Mouse (Mus musculus) stomach, embryonic 15.5 days (tissue): ENCODE data around the gene Psmb1. TPM values are rescaled to one million over a fixed set of nuclear protein-coding genes. Genes with fewer than 3 reads are reported as not detected.
"Not testable (repeated sequence)": the region's sequence is repeated elsewhere in the genome, so short reads cannot be mapped to it uniquely, and the experiment has no call there.

Experiments
- ATAC-seq: fragments of 200-750 bp; cut with Nextera tagmentation; 2 replicates; pipeline ENCODE4 v1.8.0; 2017; ENCODE audit warnings: low read depth, moderate number of reproducible peaks, moderate TSS enrichment; ENCODE audit not compliant: insufficient read depth, low FRiP score
- H3K27ac ChIP-seq: fragments of 300-500 bp; sonication (generic); 2 replicates; pipeline ENCODE4 v1.5.1; 2015; ENCODE audit warnings: mild to moderate bottlenecking, inconsistent platforms
- H3K27me3 ChIP-seq: fragments of 300-500 bp; sonication (generic); replicated peaks from 2 replicates; pipeline ENCODE4 v1.6.1; 2015; ENCODE audit warnings: inconsistent platforms
- H3K36me3 ChIP-seq: fragments of 300-500 bp; sonication (generic); 2 replicates; pipeline ENCODE4 v1.6.1; 2015; ENCODE audit warnings: inconsistent platforms
- H3K4me1 ChIP-seq: fragments of 300-500 bp; sonication (generic); 2 replicates; pipeline ENCODE4 v1.6.1; 2015; ENCODE audit warnings: inconsistent platforms
- H3K4me2 ChIP-seq: fragments of 300-500 bp; sonication (generic); 2 replicates; pipeline ENCODE4 v1.6.1; 2015; ENCODE audit warnings: mild to moderate bottlenecking, inconsistent platforms
- H3K4me3 ChIP-seq: fragments of 300-500 bp; sonication (generic); replicated peaks from 2 replicates; pipeline ENCODE4 v1.5.1; 2015; ENCODE audit warnings: inconsistent platforms
- H3K9ac ChIP-seq: fragments of 300-500 bp; sonication (generic); 2 replicates; pipeline ENCODE4 v1.6.1; 2015; ENCODE audit warnings: inconsistent platforms
- H3K9me3 ChIP-seq: fragments of 300-500 bp; sonication (generic); 2 replicates; pipeline ENCODE4 v1.6.1; 2016; ENCODE audit warnings: inconsistent platforms
- WGBS: fragments of 180-500 bp; shearing (Covaris S2); methylation state at CpG from one replicate; pipeline ENCODE4 v1.1.7; 2015; 5-methylcytosine and 5-hydroxymethylcytosine counted together
- polyA plus RNA-seq: library from polyadenylated mRNA; unstranded; fragments of >200 nt; fragmentation: Nextera tagmentation; extraction: Ambion mirVana; gene quantifications from 2 replicates; pipeline ENCODE4 v1.2.1, GENCODE M21; 2015

The Psmb1 gene
- 248 and 249 TPM in 2 replicates for polyA plus RNA-seq

GRCm38 (mm10) chr17:15499656-15500394 lies at the start of gene Psmb1, which contains the start of gene Tbp:
TSS of gene Psmb1 (minus strand) at chr17:15499751.
TSS of gene Tbp (plus strand) at chr17:15499888.
- H3K4me3 ChIP-seq, result peak within 1 kb of the TSS; percentile 99
- H3K27ac ChIP-seq, result peak within 1 kb of the TSS; percentile 96
- no peaks in the 10 kb centered on the region for H3K27me3 ChIP-seq
- peaks cover 8% of the 10 kb centered on the region for H3K36me3 ChIP-seq
- no peaks in the 10 kb centered on the region for H3K9me3 ChIP-seq
- H3K4me2 ChIP-seq, result peak within 1 kb of the TSS; percentile 81
- peaks cover 13% of the 10 kb centered on the region for H3K4me1 ChIP-seq
- under 1% methylated on average over 63 of the region's 63 CpGs for WGBS
- H3K9ac ChIP-seq, result peak within 1 kb of the TSS; percentile 80; the same call in 1 of the 2 replicates
- ATAC-seq, result peak; percentile 92

DNA sequence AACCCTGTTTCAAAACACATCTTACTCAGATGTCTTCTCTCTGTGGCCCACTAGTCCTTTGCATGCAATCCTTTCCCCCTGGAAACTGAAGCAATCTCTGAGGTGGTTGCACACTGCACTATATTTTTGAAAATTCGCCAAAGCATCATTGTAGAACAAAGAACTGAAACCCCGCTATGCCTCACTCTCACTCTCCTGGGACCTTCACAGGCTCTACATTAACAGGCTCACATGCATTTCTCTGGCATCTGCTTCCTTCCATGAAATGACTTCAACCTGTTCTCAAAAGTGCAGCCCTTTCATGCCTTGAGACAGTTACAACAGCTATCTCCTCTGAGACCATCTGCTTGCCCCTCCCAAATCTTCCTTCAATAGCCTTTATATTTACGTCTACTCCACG lies 46.9 kb upstream of the Psmb1 start:
- WGBS, result 66% methylated on average over 4 of the region's 4 CpGs
- Histone ChIP-seq H3K4me1 (no peaks in the 10 kb centered on the region), H3K36me3 (no peaks in the 10 kb centered on the region), H3K9me3 (no peaks in the 10 kb centered on the region), H3K4me3 (no peak overlapping the region), H3K4me2 (no peak overlapping the region), H3K27ac (no peak overlapping the region), H3K27me3 (no peaks in the 10 kb centered on the region), H3K9ac (no peak overlapping the region)
- no peak for ATAC-seq

DNA sequence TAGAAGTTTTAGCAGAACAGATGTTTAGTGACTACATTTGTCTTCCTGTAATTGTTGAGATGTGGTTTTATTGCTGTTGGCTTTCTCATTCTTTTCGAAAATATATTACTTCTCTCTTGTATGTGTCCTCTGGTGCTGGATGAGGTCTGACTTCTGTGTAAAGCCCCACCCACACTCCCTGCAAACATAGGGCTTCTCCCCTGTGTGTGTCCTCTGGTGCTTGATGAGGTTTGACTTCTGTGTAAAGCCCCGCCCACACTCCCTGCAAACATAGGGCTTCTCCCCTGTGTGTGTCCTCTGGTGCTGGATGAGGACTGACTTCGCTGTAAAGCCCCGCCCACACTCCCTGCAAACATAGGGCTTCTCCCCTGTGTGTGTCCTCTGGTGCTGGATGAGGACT lies 44.3 kb upstream of the Psmb1 start:
- H3K4me1 ChIP-seq, H3K4me2 ChIP-seq, H3K27me3 ChIP-seq, ATAC-seq, H3K9me3 ChIP-seq, H3K27ac ChIP-seq, H3K36me3 ChIP-seq, H3K4me3 ChIP-seq, H3K9ac ChIP-seq: not testable (repeated sequence)
- WGBS, result 61% methylated on average over 4 of the region's 4 CpGs

DNA sequence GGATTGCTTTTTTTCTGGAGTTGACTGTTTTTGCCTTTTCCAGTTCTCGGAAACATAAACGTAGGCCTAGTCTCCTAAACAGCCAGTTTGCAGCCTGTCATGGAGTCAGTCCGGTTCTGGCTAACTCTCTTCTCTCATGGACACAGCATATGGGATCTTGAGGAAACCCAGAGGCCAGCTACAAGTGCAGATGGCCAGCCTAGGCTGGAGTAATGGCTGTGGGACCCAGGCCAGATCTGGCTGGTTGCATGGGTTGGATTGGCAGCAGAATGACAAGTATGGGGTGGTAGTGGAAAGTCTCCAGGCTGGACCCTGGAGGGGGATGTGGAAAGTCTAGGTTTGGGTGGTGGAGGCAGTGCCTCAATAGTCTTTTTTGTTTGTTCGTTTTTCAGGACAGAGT lies 40.8 kb upstream of the Psmb1 start:
- no peaks in the 10 kb centered on the region for H3K4me1 ChIP-seq
- WGBS, result 72% methylated on average over 4 of the region's 4 CpGs
- ATAC-seq, result no peak
- no peaks in the 10 kb centered on the region for H3K36me3 ChIP-seq
- no peak overlapping the region for H3K4me3 ChIP-seq
- H3K9ac ChIP-seq, result no peak overlapping the region
- no peaks in the 10 kb centered on the region for H3K9me3 ChIP-seq
- no peak overlapping the region for H3K27ac ChIP-seq
- no peaks in the 10 kb centered on the region for H3K27me3 ChIP-seq
- no peak overlapping the region for H3K4me2 ChIP-seq

GRCm38 (mm10) chr17:15536457-15536904 lies 36.9 kb upstream of the Psmb1 start:
- H3K27ac ChIP-seq, result no peak overlapping the region
- no peaks in the 10 kb centered on the region for H3K4me1 ChIP-seq
- under 1% methylated on average over 33 of the region's 33 CpGs for WGBS
- H3K36me3 ChIP-seq, result no peaks in the 10 kb centered on the region
- ATAC-seq, result no peak; the same call in 1 of the 2 replicates
- H3K9ac ChIP-seq, result 0 out of 2 replicates have a peak overlapping the region, but pooled peaks have one; percentile 2
- peak overlapping the region; percentile 92 for H3K4me2 ChIP-seq
- no peaks in the 10 kb centered on the region for H3K27me3 ChIP-seq
- H3K9me3 ChIP-seq, result no peaks in the 10 kb centered on the region
- H3K4me3 ChIP-seq, result peak overlapping the region; percentile 46

DNA sequence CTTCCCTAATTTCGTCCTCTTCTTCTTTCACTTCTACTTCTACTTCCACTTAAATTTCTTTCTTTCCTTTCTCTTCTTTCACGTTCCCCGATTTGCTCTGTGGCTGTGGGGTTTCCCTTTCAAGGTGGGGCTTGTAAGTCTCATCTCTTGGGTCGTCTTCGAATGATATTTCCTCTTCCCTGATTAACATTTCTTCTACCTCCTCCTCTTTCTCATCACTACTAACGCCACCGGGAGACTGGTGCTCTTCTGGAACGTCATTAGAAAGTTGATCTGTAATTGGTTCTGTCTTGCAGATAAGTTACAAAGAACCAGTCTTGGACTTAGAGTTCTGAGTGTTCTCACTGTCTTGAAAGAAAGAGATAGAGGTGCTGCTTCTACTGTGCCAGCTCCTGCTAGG lies 36.4 kb upstream of the Psmb1 start:
- Histone ChIP-seq H3K36me3 (no peaks in the 10 kb centered on the region), H3K9ac (0 out of 2 replicates have a peak overlapping the region, but pooled peaks have one; percentile 2), H3K27ac (no peak overlapping the region), H3K4me3 (peak overlapping the region; percentile 46), H3K4me2 (peak overlapping the region; percentile 92), H3K27me3 (no peaks in the 10 kb centered on the region), H3K9me3 (no peaks in the 10 kb centered on the region), H3K4me1 (no peaks in the 10 kb centered on the region)
- WGBS, result 22% methylated on average over 8 of the region's 8 CpGs
- no peak for ATAC-seq

DNA sequence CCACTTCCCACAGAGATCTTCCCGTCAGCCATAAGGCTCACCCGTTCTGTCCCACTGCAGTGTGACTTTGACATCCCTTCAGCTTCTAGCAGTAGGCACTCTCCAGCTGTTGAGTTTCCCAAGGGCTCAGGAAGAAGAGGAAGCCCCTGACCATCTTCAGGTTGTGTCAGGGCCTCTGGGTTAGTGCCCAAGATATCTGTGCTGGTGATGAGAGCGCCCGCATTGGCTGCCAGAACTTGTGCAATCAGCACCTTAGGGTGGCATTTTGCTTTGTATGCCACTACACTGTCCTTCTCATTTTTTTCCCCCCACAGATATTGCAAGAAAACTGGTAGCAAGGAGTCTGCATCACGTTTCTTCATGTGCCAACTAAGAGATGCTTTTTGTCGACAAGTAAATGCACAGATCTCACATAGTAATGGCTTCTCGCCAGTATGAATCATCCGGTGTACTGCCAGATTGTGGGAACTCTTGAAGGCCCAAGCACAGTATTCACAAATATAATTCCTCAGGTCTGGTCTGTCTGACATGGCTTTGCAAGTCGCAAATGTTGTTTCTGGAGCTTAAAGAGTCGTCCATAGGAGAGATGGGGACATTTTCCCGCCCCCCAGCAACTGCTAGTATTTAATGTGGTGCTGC lies 35.7 kb upstream of the Psmb1 start:
- Histone ChIP-seq H3K4me2 (no peak overlapping the region), H3K4me3 (no peak overlapping the region), H3K4me1 (no peaks in the 10 kb centered on the region), H3K9ac (no peak overlapping the region), H3K27ac (no peak overlapping the region), H3K36me3 (no peaks in the 10 kb centered on the region), H3K9me3 (no peaks in the 10 kb centered on the region), H3K27me3 (no peaks in the 10 kb centered on the region)
- 63% methylated on average over 11 of the region's 11 CpGs for WGBS
- no peak for ATAC-seq

DNA sequence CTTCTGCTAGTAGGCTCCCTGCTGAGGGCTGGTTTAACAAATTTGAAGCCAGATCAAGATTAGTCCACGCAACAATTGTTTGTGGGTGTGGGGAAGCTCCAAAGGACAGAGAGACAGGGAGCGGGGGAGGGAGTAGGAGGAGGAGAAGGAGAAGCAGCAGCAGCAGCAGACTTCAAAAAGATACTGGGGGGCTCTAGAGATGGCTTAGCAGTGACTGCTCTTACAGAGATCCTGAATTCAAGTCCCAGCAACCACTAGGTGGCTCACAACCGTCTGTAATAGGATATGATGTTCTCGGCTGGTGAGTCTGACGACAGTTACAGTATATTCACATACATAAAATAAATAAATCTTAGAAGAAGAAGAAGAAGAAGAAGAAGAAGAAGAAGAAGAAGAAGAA lies 30.6 kb upstream of the Psmb1 start:
- Histone ChIP-seq H3K9me3 (no peaks in the 10 kb centered on the region), H3K27me3 (no peaks in the 10 kb centered on the region), H3K9ac (no peak overlapping the region), H3K4me2 (no peak overlapping the region), H3K4me3 (no peak overlapping the region), H3K36me3 (no peaks in the 10 kb centered on the region), H3K4me1 (peaks cover 6% of the 10 kb centered on the region), H3K27ac (no peak overlapping the region)
- ATAC-seq, result no peak
- WGBS, result 28% methylated on average over 5 of the region's 5 CpGs

- WGBS, result 72% methylated on average over 2 of the region's 2 CpGs
- Histone ChIP-seq H3K4me2 (no peak overlapping the region), H3K9ac (no peak overlapping the region), H3K27ac (no peak overlapping the region), H3K9me3 (no peaks in the 10 kb centered on the region), H3K4me3 (no peak overlapping the region), H3K36me3 (no peaks in the 10 kb centered on the region), H3K27me3 (no peaks in the 10 kb centered on the region), H3K4me1 (peaks cover 6% of the 10 kb centered on the region)
- ATAC-seq, result no peak
These were observed 29.3 kb upstream of the Psmb1 start for GRCm38 (mm10) chr17:15528887-15529286.

DNA sequence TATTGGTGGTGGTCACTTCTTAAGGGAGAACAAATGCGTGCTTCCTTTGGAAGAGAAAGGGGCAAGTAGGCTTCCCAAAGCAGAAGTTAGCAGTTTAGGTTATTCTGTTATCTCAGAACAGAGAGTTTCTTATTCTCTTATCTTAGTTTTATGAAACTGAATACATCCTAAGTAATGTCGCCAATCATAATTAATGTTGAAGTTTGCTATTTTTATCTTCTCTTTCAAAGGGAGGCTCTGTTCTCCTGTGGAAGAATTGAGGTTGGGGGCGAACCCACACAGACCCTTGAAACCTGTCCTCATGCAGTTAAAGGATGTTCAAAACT lies 28.2 kb upstream of the Psmb1 start:
- Histone ChIP-seq H3K4me3 (peak overlapping the region; percentile 93), H3K4me2 (peak overlapping the region; percentile 80), H3K27ac (no peak overlapping the region), H3K27me3 (no peaks in the 10 kb centered on the region), H3K9me3 (no peaks in the 10 kb centered on the region), H3K36me3 (0 out of 2 replicates have a peak, but pooled peaks cover 2% of the 10 kb centered on the region), H3K9ac (no peak overlapping the region), H3K4me1 (peaks cover 6% of the 10 kb centered on the region)
- no peak for ATAC-seq
- 44% methylated on average over 3 of the region's 3 CpGs for WGBS

DNA sequence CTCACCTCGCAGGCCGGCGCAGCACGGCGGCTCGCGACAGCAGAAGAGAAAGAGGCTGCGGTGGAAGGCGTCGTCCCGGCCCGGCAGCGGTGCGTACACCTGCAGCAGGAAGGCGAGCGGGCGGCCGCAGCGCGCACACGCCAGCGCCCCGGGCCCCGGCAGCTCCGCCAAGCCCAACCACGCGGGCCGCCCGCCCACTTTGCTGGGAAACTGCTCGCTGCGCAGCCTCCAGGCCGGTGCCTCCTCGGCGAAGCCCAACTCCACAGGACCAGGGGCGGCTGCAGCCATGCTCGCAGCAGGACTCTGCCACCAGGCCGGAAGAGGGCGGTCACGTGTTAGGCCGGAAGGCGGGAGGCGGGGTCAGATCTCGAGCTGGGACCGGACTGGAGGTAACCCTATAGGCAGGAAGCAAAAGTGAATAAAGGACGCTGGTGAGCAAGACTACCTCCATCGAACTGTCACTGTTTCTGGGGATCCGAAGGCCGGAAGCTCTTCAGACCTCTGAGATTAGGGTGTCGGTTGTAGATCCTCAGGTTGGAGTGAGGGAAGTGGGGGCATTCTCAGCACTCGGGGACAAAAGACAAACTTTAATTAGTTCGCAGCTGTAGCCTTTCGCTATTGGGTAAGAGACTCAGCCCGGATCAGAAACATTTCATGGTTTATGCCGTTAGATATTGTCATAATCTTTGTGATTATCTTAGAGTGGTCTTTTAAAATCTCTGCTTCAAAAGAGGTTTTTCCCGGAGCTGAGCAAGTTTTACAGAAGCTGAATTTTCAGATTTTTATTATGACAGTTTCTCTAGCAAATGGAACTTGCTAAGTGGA lies 27.6 kb upstream of the Psmb1 start, which contains the start of gene Pdcd2:
Gene Pdcd2, minus strand, starts transcription at position 316 of the 825 bp plus-strand sequence.
- H3K27ac ChIP-seq, result peak within 1 kb of the TSS; percentile 88
- WGBS, result 1% methylated on average over 55 of the region's 55 CpGs
- peaks cover 6% of the 10 kb centered on the region for H3K4me1 ChIP-seq

More for the DNA sequence above, 27.6 kb upstream of the Psmb1 start, which contains the start of gene Pdcd2:
- Histone ChIP-seq H3K9ac (peak within 1 kb of the TSS; percentile 93), H3K27me3 (no peaks in the 10 kb centered on the region), H3K4me2 (peak within 1 kb of the TSS; percentile 80), H3K4me3 (peak within 1 kb of the TSS; percentile 93), H3K36me3 (peaks cover 3% of the 10 kb centered on the region; the same call in 1 of the 2 replicates), H3K9me3 (no peaks in the 10 kb centered on the region)
- ATAC-seq, result peak; percentile 100
